Mouse (Mus musculus): ENCODE data around the gene Zmynd19.

Gene Zmynd19

DNA sequence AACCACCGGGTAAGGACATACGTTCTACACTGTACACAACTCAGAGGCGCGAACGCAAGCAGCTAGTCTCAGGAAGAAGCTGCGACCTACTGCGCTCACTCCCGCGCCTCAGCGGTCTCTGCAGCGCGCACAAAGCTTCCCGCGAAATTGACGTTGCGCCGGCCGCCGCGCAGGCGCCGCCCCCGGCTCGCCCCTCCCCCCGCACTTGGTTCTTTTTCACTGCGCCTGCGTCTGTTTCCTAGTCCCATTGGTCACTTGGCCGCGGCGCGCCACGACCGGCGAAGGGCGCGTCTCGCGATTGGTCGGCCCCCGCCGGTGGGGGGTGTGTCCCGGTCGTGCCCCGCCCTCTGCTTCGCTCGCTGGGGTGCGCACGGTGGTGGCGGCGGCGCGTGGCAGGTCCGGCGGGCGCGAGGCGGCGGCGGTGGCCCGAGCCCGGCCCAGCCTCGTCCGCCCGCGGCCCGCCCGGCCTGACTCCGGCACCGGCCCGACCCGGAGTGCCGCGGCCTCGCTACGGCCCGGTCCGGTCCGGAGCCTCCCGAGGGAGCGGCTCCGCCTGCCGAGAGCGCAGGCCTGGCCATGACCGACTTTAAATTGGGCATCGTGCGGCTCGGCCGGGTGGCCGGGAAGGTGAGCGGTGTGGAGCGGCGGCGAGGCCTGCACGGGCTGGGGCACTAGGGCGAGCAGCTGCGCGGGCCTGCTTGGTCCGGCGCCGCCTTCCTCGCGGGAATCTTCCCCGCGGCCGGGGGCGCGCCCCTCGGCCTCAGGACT, at the start of gene Zmynd19:
Gene Zmynd19 (plus strand): TSS at position 372 of the 768 bp plus-strand sequence.
- peak; percentile 98 for DNase-seq (ENCODE audit: extremely low spot score, low spot score)

DNA sequence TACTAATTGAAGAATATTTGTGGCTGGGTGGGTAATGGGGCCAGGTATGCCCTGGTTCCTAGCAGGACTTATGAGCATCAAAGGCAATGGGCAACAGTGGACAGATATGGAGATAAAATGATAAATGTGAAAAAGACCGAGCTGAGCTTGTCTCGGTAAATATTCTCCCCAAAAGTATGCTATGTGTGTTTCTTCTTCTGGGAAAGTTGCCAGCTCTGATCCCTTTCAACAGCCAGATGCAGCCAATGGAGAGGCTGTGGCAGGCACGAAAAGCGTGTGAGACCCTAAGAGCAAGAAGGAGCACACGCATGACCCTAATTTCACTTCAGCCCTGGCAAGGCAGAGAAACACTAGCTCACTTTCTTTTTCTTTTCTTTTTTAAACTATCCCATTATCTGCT, 48.5 kb upstream of the Zmynd19 start:
- no peak for DNase-seq (ENCODE audit: extremely low spot score, low spot score)

DNA sequence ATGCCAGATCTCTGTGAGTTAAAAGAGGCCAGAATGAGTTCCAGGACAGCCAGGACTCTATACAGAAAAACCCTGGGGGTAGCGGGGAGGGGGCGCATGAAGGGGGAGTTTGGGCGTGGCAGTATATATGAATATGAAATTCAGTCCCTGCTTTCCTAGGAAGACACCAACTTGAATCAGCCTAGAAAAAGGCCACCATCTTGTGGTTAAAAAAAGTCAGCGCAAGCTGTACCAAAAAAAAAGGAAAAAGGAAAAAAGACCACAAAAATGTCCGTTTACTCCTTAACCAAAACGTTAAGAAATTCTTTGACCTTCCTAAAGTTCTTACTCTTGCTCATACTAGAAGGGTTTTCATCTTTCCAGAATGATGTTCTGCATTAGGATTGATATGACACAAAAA, 46.6 kb upstream of the Zmynd19 start:
- no peak for DNase-seq (ENCODE audit: extremely low spot score, low spot score)

DNA sequence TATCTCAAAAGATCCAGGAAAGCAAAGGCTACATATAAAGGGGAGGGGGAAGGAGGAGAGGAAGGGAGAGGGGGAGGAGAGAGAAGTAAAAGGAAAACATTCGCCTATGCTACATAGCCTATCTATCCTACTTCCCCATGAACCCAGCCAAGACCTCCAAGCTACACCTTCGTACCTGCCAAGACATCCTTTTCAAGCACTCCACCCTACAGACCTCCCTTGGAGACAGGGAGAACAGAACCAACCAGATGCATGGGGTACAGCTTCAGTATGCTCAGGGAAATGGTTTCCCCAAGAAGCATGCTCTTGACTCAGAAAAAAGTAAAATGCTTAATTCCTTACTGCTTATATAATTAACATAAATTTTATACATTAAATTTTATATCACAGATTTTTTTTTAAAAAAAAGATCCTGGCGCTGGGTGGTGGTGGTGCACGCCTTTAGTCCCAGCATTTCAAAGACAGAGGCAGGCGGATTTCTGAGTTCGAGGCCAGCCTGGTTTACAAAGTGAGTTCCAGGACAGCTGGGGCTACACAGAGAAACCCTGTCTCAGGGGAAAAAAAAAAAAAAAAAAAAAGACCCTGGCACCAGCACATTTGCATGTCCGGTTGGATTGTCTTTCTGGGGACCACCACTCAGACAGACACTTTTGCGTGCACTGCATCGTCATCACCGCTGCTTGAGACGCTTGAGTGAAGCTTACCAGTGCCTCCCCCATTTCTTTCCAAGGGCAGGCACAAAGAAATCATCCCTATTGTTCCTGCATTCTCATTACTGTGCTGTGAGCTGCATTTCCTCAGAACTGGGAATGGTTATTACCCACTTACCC, 44.6 kb upstream of the Zmynd19 start:
- DNase-seq (ENCODE audit: extremely low spot score, low spot score), result peak; percentile 31

DNA sequence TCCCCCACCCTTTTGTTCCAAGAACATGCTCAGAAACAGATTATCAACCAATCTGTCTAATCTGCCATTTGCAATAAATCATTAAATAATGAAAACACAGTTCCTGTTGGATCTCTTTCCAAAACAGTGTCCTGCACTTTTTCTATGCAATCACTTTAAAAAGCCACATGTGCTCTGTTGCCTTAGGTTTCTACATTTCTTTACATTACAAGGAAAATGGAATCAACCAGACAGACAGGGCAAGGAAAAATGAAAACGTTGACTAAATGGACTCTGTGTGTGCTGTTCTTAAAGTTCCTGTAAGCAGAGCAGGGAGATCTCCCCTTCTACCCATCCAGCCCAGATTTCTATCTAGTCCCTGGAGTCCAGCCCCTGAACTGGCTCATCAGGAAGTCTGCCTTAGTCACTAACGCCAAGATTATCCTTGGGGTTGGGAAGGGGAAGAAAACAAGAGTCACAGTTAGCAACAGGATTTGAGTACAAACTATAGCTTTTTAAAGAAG, 43.9 kb upstream of the Zmynd19 start:
- DNase-seq (ENCODE audit: extremely low spot score, low spot score), result no peak

DNA sequence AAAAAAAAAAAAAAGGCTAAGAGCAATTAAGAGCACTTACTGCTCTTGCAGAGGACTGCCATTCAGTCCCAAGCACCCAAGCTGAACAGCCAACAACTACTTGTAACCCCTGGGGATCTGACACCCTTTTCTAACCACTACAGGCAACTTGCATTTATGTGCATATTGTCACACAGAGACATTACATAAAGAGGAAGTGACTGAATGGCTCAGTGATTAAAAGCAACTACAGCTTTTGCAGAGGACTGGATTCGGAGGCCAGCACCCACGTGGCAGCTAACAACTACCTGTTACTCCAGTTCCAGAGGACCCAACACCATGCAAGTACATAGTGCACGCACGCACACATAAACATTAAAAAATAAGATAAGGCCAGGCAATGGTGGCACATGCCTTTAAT, 39.1 kb upstream of the Zmynd19 start:
- DNase-seq (ENCODE audit: extremely low spot score, low spot score), result no peak

DNA sequence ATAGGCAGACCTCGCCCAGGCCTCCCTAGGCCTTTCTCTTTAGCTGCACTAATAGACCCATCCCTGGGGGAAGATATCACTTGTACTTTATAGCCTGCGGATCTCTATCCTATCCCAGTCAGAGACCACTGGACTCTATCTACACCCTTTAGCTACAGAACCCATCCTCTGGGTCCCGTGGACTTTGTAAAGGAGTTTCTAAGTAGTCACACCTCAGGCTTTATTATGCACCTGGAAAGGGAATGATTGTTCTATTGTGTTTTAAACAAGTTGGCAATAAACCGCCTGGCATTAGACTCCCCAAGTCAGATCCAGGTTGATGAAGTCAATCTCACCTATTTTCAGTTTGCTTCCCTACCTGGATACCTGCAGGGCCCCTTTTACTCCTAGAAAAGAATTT, 37.4 kb upstream of the Zmynd19 start:
- DNase-seq (ENCODE audit: extremely low spot score, low spot score), result no peak

DNA sequence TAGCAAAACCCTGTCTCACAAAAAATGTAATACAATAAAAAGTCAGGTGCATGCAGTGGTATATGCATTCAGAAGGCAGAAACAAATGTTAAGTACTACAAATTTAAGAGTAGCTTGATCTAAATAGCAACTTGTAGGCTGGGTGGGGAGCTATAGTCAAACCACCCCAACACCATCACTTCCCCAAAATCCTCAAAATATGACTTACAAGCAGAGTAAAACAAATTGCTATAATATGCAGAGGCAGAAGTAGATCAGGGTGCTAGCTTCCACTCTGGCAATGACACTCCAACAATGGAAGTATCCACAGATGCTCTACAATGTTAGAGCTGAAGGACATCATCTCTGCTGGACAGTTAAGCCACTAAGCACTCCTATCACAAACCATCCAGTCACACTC, 37.0 kb upstream of the Zmynd19 start:
- DNase-seq (ENCODE audit: extremely low spot score, low spot score), result no peak

DNA sequence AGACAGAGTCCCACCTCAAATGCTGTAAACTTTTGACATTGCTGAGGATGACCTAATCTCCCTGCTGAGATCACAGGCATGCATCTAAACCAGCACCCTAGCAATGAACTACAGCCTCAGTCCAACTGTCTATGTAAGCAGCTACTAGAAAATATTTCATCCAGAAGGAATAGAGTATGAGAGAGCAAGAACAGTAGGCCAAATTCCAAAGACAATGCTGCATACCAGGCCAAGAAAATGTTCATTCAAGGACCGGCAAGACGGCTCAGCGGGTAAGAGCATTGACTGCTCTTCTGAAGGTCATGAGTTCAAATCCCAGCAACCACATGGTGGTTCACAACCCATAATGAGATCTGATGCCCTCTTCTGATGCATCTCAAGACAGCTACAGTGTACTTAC, 34.8 kb upstream of the Zmynd19 start:
- DNase-seq (ENCODE audit: extremely low spot score, low spot score), result no peak

DNA sequence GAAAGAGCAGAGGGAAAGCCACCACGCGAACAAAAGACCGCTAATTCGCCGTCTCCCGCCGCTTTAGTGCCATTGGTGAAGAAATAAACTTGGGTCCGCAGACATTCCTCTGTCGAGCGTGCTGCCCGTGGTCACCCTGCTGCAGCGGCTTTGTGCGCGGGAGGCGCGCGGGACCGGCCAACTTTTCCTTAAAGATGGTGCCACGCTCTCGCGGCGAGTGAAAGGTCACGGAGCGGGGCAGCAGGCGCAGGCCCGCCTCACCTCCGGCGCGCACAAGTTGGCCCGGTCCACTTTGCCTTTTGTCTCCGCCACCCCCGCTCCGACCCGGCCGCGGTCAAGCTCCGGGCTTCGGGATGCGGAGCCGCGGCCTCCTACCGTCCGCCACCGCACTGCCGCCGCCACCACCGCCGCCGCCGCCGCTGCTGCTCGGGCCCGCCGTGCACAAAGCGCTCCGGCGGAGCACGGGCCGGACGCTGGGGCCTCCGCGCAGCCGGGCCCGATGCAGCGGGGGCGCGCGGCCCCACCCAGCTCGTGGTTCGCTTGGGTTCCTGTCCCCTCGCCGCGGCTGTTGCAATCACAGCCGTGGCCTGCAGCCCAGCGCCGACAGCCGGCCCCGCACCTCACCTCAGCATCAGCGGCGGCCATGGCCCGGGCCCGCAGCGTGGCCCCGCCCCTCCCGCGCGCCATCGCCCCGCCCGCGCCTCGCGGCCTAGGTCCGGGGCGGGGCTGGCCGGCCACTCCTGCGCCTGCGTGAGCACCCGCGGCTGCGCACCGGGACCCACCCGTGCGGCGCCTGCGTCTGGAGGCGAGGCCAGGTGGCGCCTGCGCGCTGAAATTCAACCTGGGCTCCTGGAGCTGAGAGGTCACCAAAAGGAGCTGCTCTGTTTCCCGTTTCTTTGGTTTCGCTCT, 30.4 kb upstream of the Zmynd19 start, which contains the start of gene Ehmt1:
Gene Ehmt1 (minus strand): TSS at position 685 of the 909 bp plus-strand sequence.
- DNase-seq (ENCODE audit: extremely low spot score, low spot score), result peak; percentile 92

DNA sequence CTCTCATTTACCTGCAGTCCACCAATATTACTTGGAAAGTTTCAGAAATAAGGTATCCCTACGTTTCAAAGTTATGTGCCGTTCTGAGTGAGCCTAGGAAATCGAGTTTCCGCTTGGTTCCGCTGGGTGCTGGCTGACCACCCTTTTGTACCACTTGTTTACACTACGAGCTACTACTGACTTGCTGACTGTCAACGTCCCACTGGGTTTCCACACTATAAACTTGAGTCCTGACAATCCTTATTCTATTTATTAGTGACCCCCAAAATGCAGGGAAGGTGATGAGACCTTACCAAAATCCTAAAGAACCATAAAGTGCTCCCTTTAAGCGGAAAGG, 29.8 kb upstream of the Zmynd19 start:
- DNase-seq (ENCODE audit: extremely low spot score, low spot score), result no peak

DNA sequence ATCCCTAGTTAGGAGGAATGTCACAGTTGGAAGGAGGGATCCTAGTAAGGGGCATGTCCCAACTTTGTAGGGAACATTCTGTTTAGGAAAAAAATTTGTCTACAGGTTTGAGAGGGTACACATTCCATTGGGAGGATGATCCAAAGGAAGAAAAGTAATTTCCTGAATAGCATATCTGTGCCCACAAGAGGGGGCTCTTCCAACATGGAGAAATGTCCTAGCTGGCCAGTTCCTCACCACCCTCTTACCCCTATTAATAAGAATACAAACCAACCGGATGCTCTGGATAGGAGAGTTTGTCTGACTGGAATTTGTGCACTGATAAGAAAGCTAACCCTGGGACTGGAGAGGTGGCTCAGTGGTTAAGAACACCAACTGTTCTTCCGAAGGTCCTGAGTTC, 26.0 kb upstream of the Zmynd19 start:
- DNase-seq (ENCODE audit: extremely low spot score, low spot score), result no peak

DNA sequence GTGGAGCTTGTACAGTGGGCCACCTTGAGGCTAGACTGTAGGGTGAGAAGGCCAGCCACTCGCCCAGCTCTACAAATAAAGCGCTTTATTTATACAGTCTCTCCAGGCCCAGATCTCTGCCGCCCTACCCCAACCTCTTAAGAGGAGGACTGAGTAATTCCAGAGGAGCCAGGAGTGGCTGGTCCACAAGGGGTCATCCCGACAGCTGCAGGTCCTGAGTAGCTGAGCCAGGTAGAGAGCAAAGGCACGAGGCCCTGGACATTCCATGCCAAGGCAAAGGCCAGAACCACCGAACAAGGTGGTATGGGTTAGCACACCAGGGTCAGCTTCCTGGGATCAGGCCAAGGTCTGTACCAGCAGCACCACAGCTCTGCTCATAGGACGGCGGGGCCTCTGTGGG, 24.3 kb upstream of the Zmynd19 start:
- no peak for DNase-seq (ENCODE audit: extremely low spot score, low spot score)

DNA sequence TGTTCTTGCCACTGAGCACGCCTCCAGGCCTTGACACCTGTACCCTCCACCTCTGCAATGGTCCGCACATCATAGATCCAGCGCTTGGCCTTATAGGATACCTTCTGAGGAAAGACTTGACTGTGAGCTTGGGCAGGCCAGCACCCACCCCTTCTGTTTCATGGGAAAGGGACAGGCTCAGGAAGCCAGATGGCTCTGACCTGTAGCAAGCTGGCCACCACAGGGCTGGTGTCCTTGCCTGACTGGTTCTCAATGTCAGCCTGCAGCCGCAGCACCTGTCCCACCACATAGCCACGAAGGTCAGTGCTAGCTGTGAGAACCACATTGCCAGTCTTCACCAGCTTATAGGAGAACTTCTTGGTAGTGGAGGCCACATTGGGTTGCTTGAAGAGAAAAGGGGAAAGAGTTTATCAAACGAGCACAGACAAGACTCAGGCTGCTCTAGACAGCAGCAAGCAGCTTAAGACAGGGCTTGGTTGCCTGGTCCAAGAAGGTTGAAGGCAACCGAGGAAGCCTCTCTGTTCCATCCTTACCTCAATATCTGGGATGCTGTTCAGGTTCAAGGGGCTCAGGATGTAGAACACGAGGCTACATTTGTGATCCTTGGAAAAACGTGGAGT, 23.1 kb upstream of the Zmynd19 start:
- DNase-seq (ENCODE audit: extremely low spot score, low spot score), result no peak

DNA sequence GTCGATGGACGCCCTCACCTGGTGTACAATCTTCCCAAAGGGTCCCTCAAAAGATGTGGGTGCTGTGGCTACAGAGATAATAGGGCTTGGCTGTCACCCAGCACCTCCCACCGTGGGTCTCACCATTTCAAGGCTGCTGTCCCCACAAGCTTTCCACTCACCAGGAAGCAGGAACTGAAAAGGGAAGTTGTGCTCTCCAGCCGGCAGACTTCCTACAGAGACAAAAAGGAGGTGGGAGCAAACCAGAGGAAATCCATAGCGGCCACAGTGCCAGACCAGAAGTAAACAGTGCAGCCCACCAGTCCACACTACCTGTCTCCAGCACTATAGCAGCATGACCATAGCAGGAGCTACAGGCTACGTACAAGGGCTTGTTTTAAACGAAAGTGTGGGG, 22.6 kb upstream of the Zmynd19 start:
- no peak for DNase-seq (ENCODE audit: extremely low spot score, low spot score)

DNA sequence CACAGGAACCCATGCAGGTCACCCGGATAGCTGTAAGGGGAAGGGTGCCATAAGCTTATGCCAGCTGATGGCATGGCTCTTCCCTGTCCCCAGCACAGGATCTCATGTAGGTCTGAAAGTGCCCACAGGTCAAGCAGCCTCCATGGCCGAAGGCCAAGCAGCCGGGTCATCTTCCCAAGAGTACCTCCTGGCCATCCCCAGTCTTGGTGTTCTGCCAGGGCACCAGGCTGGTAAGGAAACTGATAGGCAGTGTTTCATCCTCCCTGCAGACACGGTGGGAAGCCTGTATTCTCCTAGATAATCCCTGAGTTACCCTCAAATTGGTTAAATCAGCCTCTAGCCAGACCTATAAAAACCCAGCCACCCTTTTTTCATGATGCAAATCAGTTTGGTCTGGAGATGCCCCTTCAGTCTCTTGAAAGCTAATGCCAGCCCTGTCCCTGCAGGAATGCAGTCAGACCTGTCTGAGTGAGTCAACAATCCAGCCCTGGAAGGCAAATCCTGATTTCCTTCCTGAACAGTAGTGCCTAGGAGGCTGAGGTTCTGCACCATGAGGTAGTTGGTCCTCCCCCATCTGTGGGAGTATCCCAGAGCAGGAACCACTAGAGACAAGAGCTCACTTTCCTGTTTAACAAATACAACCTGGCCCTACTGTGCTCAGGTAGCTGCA, 21.6 kb upstream of the Zmynd19 start:
- no peak for DNase-seq (ENCODE audit: extremely low spot score, low spot score)

DNA sequence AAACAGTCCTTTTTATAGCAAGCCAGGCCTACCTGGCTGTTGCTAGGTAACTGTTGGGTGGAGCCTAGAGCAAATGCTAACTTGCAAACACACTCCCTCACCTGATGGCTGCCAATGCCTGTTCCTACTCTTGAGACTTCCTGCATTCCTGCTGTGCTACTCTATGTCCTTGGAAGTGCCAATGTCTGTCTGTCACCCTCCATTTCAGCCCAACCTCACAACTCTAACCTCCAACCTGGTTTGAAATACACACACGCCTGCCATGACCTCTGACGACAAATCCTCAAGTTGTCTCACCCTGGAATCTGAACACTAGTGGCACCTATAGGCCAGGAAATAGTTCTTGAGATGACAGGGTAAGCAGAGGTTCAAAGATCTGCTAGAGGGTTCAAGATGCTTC, 20.5 kb upstream of the Zmynd19 start:
- DNase-seq (ENCODE audit: extremely low spot score, low spot score), result no peak

DNA sequence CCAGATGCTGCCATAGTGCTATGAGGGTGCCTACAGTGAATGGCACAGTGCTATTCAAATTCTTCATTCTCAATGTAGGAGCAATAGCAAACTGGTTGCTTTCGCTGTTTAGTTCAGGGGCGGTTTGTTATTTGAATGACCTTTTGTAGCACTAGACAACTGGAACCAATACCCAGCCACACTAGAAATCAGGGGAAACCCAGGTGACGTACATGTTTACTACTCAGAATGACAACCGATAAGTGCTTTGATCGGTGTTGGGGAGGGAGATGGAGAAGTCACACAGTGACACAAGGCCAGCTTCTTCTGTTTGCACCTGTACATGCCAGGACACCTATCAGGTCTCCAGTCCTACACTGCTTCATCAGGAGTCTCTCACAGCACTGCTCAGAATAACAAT, 20.0 kb upstream of the Zmynd19 start:
- no peak for DNase-seq (ENCODE audit: extremely low spot score, low spot score)

DNA sequence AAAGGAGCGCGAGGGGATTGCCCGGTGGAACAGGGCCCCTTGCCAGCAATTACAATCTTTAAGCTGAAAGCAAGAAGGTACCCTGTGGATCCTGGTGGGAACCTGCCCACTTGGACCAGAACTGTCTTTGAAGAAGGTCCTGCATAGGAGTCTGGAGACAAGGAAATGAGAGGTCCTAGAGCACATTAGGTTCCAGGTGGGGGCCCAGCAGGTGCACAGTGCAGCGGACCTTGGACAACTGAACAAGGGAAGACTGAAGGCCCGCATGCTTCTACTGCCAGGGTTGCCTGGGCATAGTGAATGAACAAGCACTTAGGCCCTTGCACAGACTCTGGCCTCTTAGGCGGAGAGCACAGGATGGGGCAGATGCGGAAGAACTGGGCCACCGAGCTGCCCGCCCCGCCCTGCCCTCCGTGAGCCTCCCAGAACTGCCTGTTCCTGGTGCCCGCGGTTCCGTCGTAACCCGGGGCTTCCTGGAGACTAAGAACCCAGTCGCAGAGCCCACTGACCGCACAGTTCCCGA, 15.1 kb upstream of the Zmynd19 start:
- DNase-seq (ENCODE audit: extremely low spot score, low spot score), result no peak

DNA sequence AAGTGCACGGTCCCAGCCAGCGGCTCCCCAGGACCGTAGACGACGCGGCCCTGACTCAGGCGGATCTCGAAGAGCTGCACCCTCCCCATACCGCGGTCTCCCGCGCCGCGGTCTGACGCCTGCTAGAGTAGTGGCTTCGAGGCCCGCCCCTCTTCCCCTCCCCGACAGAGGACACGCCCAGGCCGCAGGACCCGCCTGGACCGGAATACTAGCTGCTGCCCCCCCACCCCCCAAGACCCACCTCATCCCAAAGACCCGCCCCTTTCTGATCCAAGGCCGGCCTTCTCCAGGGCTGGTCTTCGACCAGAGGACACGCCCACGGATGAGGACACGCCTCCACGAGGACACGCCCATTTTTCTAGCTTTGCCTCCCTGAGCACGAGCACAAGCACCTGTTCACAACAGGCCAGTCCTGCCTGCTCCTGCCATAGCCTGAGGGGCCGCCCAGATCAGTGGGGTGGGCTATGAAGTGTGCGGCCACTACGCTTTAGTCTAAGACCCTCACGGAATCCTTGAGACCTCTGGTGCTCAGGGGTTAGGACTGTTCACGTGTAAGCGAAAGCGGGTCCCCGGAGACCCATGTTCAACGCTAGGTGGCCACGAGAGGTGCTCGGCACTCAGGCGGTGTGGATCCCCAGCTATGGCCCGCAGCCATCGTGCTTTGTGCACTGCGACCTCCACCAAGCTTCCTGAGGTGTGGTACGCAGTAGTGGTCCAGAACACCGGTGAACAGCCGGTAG, 14.4 kb upstream of the Zmynd19 start, which contains the start of gene Arrdc1:
Gene Arrdc1 (minus strand): TSS at position 196 of the 740 bp plus-strand sequence.
- DNase-seq (ENCODE audit: extremely low spot score, low spot score), result peak; percentile 90
